Comparison of ENCODE assay signal across 23 mouse cellular contexts in the genomic region with DNA sequence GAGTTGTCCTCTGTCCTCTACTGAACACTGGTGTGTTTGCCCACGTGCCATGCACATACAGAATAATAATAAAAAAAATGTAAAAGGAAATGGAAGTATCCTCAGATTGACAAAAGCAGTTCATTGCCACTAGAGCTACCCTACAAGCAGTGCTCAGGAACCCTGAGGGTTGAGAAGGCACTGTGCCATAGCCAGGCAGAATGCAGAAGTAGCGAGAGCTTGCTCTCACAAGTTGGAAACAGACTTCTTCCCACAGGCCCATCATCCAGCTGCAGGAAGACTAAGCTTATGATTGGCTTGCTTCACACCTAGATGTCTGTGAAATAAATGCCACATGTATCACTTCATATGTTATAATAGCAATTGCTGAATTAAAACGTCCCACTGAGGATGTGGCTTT. TPM values are rescaled to one million over a fixed set of nuclear protein-coding genes. Genes with fewer than 3 reads are reported as not detected.
DNase-seq lines count a peak whose midpoint lies in the region; ATAC-seq and TF ChIP-seq lines count a peak whose summit lies in the region.
"Had no signal": no experiment of that assay in that cellular context is flagged by ENCODE, and none has a peak within 500 bp of the region (broad histone marks: within the 10 kb centered on the region; RNA-seq: fewer than 3 reads in every experiment).

No protein-coding gene starts in this region.

- no peak for TF ChIP-seq POLR2A in lung, adult 2 months (IDR thresholded peaks at IDR 0.05; ENCODE audit: borderline replicate concordance, extremely low read depth, low read depth, low read length)

- peaks cover 86% of the 10 kb centered on the region for H3K36me3 ChIP-seq in intestine, embryonic 14.5 days (ENCODE audit: control insufficient read depth, insufficient read depth, low read length)
- peaks cover 17% of the 10 kb centered on the region; the same call in 1 of the 2 replicates for H3K36me3 ChIP-seq in intestine, embryonic 15.5 days
- H3K36me3 ChIP-seq in forebrain, embryonic 15.5 days, result peaks cover 23% of the 10 kb centered on the region

- no peak overlapping the region for H3K4me2 ChIP-seq in intestine, embryonic 14.5 days (ENCODE audit: low read length)
- H3K4me2 ChIP-seq in intestine, embryonic 15.5 days (replicated peaks), result no peak overlapping the region
- no peak overlapping the region for H3K4me2 ChIP-seq in forebrain, embryonic 15.5 days (replicated peaks)
- H3K4me2 ChIP-seq: embryonic facial prominence, embryonic 12.5 days; forebrain, embryonic 12.5 days had no signal

- no peaks in the 10 kb centered on the region for H3K27me3 ChIP-seq in intestine, embryonic 14.5 days (replicated peaks; ENCODE audit: control insufficient read depth, insufficient read depth, low read length)
- H3K27me3 ChIP-seq in intestine, embryonic 15.5 days (replicated peaks), result no peaks in the 10 kb centered on the region
- no peaks in the 10 kb centered on the region for H3K27me3 ChIP-seq in forebrain, embryonic 15.5 days
- H3K27me3 ChIP-seq: CH12.LX; embryonic facial prominence, embryonic 12.5 days; forebrain, embryonic 12.5 days had no signal

- H3K4me3 ChIP-seq in intestine, embryonic 14.5 days (ENCODE audit: low read depth, low read length), result no peak overlapping the region
- no peak overlapping the region for H3K4me3 ChIP-seq in intestine, embryonic 15.5 days (replicated peaks)
- H3K4me3 ChIP-seq in lung, adult 2 months (replicated peaks; ENCODE audit: extremely low read depth, low read depth, low read length), result no peak overlapping the region
- no peak overlapping the region for H3K4me3 ChIP-seq in forebrain, embryonic 15.5 days
- H3K4me3 ChIP-seq: embryonic facial prominence, embryonic 10.5 days; embryonic facial prominence, embryonic 12.5 days; forebrain, embryonic 10.5 days; forebrain, embryonic 12.5 days had no signal

- ATAC-seq in cerebellum, adult (ENCODE audit: insufficient number of reproducible peaks, low FRiP score, low TSS enrichment), result no peak
- no peak for ATAC-seq in intestine, embryonic 14.5 days (replicated peaks; ENCODE audit: low FRiP score, low TSS enrichment, low read depth)
- no peak for ATAC-seq in intestine, embryonic 15.5 days
- ATAC-seq in forebrain, embryonic 15.5 days (replicated peaks), result no peak
- ATAC-seq: CD4-positive, CD25-positive, alpha-beta regulatory T cell, adult 4 months; forebrain, embryonic 14.5 days; forebrain, postnatal 0 days had no signal

- TF ChIP-seq CTCF in lung, adult 2 months (IDR thresholded peaks at IDR 0.05; ENCODE audit: insufficient read depth, low read length), result no peak

- no peak overlapping the region for H3K27ac ChIP-seq in intestine, embryonic 14.5 days (ENCODE audit: low read depth)
- no peak overlapping the region for H3K27ac ChIP-seq in intestine, embryonic 15.5 days
- H3K27ac ChIP-seq in forebrain, embryonic 15.5 days (replicated peaks), result no peak overlapping the region
- H3K27ac ChIP-seq: embryonic facial prominence, embryonic 10.5 days; embryonic facial prominence, embryonic 12.5 days; forebrain, embryonic 10.5 days; forebrain, embryonic 12.5 days had no signal

- peak; percentile 34 for DNase-seq in cerebellum, adult 11-12 months
- DNase-seq in intestine, embryonic 14.5 days (ENCODE audit: low spot score), result peak; percentile 40
- DNase-seq in lung, adult 2 months, result peak; percentile 0
- no peak for DNase-seq in lung, postnatal 14 days
- DNase-seq: adrenal gland, adult 2 months; adrenal gland, postnatal 10 days; adrenal gland, postnatal 25 days; B cell, adult 2 months; cerebellum, adult 11 months; cerebellum, adult 8-10 months; cerebellum, postnatal 10 days; forebrain, postnatal 0 days had no signal

- H3K9me3 ChIP-seq in intestine, embryonic 14.5 days (ENCODE audit: control insufficient read depth, low read length), result no peaks in the 10 kb centered on the region
- no peaks in the 10 kb centered on the region for H3K9me3 ChIP-seq in intestine, embryonic 15.5 days
- H3K9me3 ChIP-seq in forebrain, embryonic 15.5 days, result no peaks in the 10 kb centered on the region
- H3K9me3 ChIP-seq: embryonic facial prominence, embryonic 10.5 days; embryonic facial prominence, embryonic 12.5 days; forebrain, embryonic 10.5 days; forebrain, embryonic 12.5 days; G1E had no signal

- no peaks in the 10 kb centered on the region for H3K4me1 ChIP-seq in intestine, embryonic 14.5 days (replicated peaks; ENCODE audit: control insufficient read depth, insufficient read depth, low read length)
- no peaks in the 10 kb centered on the region for H3K4me1 ChIP-seq in intestine, embryonic 15.5 days (replicated peaks)
- no peaks in the 10 kb centered on the region for H3K4me1 ChIP-seq in lung, adult 2 months (ENCODE audit: control insufficient read depth, insufficient read depth, low read length)
- no peaks in the 10 kb centered on the region for H3K4me1 ChIP-seq in forebrain, embryonic 15.5 days
- H3K4me1 ChIP-seq: embryonic facial prominence, embryonic 10.5 days; embryonic facial prominence, embryonic 12.5 days; forebrain, embryonic 12.5 days had no signal

- H3K9ac ChIP-seq in intestine, embryonic 14.5 days (ENCODE audit: low read length), result no peak overlapping the region
- no peak overlapping the region for H3K9ac ChIP-seq in intestine, embryonic 15.5 days
- no peak overlapping the region for H3K9ac ChIP-seq in forebrain, embryonic 15.5 days (replicated peaks)
- H3K9ac ChIP-seq: embryonic facial prominence, embryonic 12.5 days; forebrain, embryonic 12.5 days; forebrain, postnatal 0 days had no signal

- WGBS in intestine, embryonic 14.5 days, result 84% methylated on average over 3 of the region's 3 CpGs
- WGBS in intestine, embryonic 15.5 days, result 92% methylated on average over 3 of the region's 3 CpGs
- 76% methylated on average over 3 of the region's 3 CpGs for WGBS in lung, adult 2 months
- WGBS in forebrain, embryonic 15.5 days, result 88% methylated on average over 3 of the region's 3 CpGs

RNA-seq across cellular contexts. Expression of gene Meltf, which starts 11.7 kb away (rescaled TPM):
- 0.12 and 0.16 TPM in 2 replicates for polyA plus RNA-seq in intestine, embryonic 14.5 days (2014; fragmentation: Nextera tagmentation; extraction: Ambion mirVana)
- 33.6 and 51.6 TPM in 2 replicates for polyA plus RNA-seq in intestine, embryonic 15.5 days (2015; fragmentation: Nextera tagmentation; extraction: Ambion mirVana)
- polyA plus RNA-seq in lung, adult 2 months (2012; rRNA removed), result 0.09 and 0.28 TPM in 2 replicates
- 0.09 and 0.13 TPM in 2 replicates for polyA plus RNA-seq in forebrain, embryonic 15.5 days (2015; fragmentation: Nextera tagmentation; extraction: Ambion mirVana)
- polyA plus RNA-seq: CD4-positive, CD25-positive, alpha-beta regulatory T cell, adult 4 months; forebrain, embryonic 10.5 days; G1E had no signal

Comparison
In these comparisons a context has a peak if more than half of its experiments do, and no peak if none do; other contexts are left out.
1. RNA of gene Meltf, which starts 11.7 kb away (polyA plus RNA-seq): 33.6 to 51.6 TPM in intestine, embryonic 15.5 days; 0.09 to 0.28 TPM in lung, adult 2 months, 0.12 to 0.16 TPM in intestine, embryonic 14.5 days and 0.09 to 0.13 TPM in forebrain, embryonic 15.5 days; every median in the first group is over 10 times any median in the second.